Mouse (Mus musculus): ENCODE data around the gene Ntf5.

DNA sequence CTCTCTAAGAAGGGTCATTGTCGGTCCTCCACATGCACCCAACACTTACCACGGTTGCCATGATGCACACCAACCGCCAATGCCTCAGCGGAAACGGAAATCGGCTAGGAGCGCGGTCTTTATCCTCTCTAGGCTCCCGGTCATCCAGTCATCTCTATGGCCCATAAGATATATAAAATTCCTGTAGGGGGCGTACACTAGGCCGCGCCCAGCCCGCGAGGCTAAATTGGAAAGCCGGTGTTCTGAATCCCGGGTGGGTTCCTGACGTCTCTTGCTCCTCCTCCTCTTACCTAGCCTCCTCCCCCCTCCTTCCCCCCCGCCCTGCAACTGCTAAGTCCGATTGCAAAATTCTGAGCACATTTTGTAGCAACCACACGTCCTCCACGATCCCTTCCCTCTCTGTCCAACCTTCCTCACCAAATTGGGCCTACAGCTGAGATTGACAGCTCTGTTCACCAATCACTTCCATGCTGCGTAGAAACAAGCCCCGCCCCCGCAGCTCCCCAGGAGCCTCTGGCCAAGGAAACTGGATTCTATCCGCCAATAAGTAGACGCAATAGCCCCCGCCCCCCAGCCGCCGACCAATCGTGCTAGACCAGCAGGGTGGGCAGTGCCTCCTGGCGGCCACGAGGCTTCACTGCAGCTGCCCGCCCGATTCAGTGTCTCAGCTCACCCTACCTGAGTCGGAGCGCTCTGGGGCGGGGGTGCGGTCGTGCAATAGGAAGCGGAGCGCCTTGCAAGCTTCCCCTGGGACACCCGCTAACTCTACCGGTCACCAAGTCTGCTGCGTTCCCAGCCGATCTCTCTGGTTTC is 20.9 kb downstream of the Ntf5 start, which contains the start of gene Gys1:
- TF ChIP-seq BHLHE40 (IDR thresholded peaks at IDR 0.05; ENCODE audit: low read depth, low read length) (peak; percentile 5; the same call in 1 of the 2 replicates), MAZ (IDR thresholded peaks at IDR 0.05; ENCODE audit: low read depth, low read length) (peak; percentile 64), EP300 (IDR thresholded peaks at IDR 0.05; ENCODE audit: low read length) (no peak), RCOR1 (conservative IDR thresholded peaks at IDR 0.05; ENCODE audit: low read depth, low read length) (no peak), POLR2A (IDR thresholded peaks at IDR 0.05; ENCODE audit: low read depth, low read length) (peak; percentile 87), CTCF (conservative IDR thresholded peaks at IDR 0.05 in 1 of 2, IDR thresholded peaks at IDR 0.05 in 1 of 2; ENCODE audit: low read depth in 2 of 2, low read length in 2 of 2) (peak; percentile 25 to 92), RAD21 (IDR thresholded peaks at IDR 0.05; ENCODE audit: low read depth, low read length) (peak; percentile 29)

Data from CH12.LX (cell line).